Mouse (Mus musculus) neural tube, embryonic 12.5 days (tissue): ENCODE data around the gene 1190002N15Rik. TPM values are rescaled to one million over a fixed set of nuclear protein-coding genes. Genes with fewer than 3 reads are reported as not detected.

Experiments
- ATAC-seq: fragments of 200-750 bp; cut with Nextera tagmentation; 2 replicates; pipeline ENCODE4 v1.8.0; 2017; ENCODE audit warnings: low read depth, mild to moderate bottlenecking, moderate TSS enrichment, moderate library complexity; ENCODE audit not compliant: low FRiP score
- H3K27ac ChIP-seq: fragments of 300-500 bp; sonication (generic); 2 replicates; pipeline ENCODE4 v1.5.1; 2016
- H3K27me3 ChIP-seq: fragments of 300-500 bp; sonication (generic); replicated peaks from 2 replicates; pipeline ENCODE4 v1.6.1; 2016; ENCODE audit warnings: mild to moderate bottlenecking
- H3K36me3 ChIP-seq: fragments of 300-500 bp; sonication (generic); 2 replicates; pipeline ENCODE4 v1.6.1; 2016; ENCODE audit warnings: mild to moderate bottlenecking
- H3K4me1 ChIP-seq: fragments of 300-500 bp; sonication (generic); 2 replicates; pipeline ENCODE4 v1.6.1; 2016
- H3K4me2 ChIP-seq: fragments of 300-500 bp; sonication (generic); replicated peaks from 2 replicates; pipeline ENCODE4 v1.6.1; 2016; ENCODE audit warnings: mild to moderate bottlenecking
- H3K4me3 ChIP-seq: fragments of 300-500 bp; sonication (generic); 2 replicates; pipeline ENCODE4 v1.5.1; 2016
- H3K9ac ChIP-seq: fragments of 300-500 bp; sonication (generic); 2 replicates; pipeline ENCODE4 v1.6.1; 2016; ENCODE audit warnings: mild to moderate bottlenecking
- H3K9me3 ChIP-seq: fragments of 300-500 bp; sonication (generic); 2 replicates; pipeline ENCODE4 v1.6.1; 2016; ENCODE audit warnings: mild to moderate bottlenecking
- WGBS: fragments of 180-500 bp; shearing (Covaris S2); methylation state at CpG from one replicate; pipeline ENCODE4 v1.1.7; 2016; 5-methylcytosine and 5-hydroxymethylcytosine counted together
- polyA plus RNA-seq: library from polyadenylated mRNA; unstranded; fragments of >200 nt; fragmentation: Nextera tagmentation; extraction: Ambion mirVana; gene quantifications from 2 replicates; pipeline ENCODE4 v1.2.1, GENCODE M21; 2016

1190002N15Rik gene
- polyA plus RNA-seq: 27.4 and 30.4 TPM in 2 replicates

DNA sequence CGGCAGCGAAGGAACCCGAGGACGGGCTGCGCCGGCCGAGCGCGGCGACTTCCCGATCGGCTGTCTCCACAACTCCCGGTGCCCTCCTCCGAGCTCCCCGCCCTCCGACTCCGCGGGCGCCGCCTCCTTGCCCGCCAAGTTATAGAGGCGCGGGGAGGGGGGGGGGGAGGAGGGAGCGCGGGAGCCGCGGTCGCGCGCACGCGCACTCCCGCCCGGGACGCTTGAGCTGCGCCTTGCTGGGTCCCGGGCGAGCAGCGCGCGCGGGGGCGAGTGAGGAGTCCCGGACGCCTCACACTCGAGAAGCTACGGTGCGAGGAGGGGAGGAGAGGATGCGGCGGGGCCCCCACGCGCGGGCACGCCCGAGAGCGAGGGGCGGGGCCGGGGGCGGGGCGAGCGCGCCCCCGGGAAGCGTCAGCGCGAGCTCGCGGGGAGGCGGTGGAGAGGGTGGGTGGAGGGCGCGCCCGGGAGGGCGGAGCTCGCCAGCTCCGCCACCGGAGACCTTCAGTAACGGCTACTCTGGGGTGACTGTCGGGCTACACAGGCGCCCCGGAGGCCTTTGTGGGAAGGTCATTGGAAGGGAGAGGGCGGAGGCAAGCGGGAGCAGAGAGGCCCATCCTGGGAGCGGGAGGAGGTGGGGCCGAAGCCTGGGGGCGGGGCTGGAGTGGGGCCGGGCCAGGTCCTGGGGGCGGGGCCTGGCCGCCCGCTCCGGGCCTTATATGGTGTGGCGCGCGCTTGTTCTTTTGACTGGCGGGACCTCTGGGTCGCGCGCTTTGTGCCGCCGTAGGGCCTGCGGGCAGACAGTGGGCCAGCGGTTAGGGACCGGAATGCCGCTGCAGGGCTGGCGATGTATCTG, at the start of gene 1190002N15Rik:
Gene 1190002N15Rik (minus strand): TSS at position 112 of the 853 bp plus-strand sequence.
- Histone ChIP-seq H3K27ac (peak within 1 kb of the TSS; percentile 87), H3K4me2 (peak within 1 kb of the TSS; percentile 89), H3K9ac (peak within 1 kb of the TSS; percentile 80), H3K27me3 (no peaks in the 10 kb centered on the region), H3K4me1 (peaks cover 14% of the 10 kb centered on the region), H3K4me3 (peak within 1 kb of the TSS; percentile 80), H3K9me3 (no peaks in the 10 kb centered on the region), H3K36me3 (no peaks in the 10 kb centered on the region)
- peak; percentile 94 for ATAC-seq
- WGBS: under 1% methylated on average over 91 of the region's 104 CpGs

DNA sequence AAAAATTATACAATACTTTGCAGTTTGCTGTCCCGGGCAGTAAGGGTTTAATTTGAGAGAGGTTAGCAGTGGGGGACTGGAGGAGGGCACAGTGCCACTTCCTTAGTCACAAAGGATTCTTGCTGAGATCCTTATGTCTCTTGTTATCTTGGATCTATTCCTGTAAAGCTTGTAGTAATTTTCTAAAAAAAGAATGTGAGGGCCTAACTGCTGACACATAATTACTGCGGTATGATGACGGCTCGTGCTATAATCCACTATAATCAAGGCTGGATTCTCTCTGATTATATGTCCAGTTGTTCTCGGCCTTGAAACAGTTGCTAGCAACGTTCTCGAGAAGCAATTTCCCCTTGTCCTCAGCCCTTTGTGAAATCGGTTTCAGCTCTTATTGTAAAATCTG, 44.4 kb upstream of the 1190002N15Rik start:
- Histone ChIP-seq H3K9me3 (no peaks in the 10 kb centered on the region), H3K36me3 (no peaks in the 10 kb centered on the region), H3K9ac (no peak overlapping the region), H3K4me2 (no peak overlapping the region), H3K27ac (no peak overlapping the region), H3K27me3 (no peaks in the 10 kb centered on the region), H3K4me1 (no peaks in the 10 kb centered on the region), H3K4me3 (no peak overlapping the region)
- no peak for ATAC-seq
- 79% methylated on average over 8 of the region's 8 CpGs for WGBS

DNA sequence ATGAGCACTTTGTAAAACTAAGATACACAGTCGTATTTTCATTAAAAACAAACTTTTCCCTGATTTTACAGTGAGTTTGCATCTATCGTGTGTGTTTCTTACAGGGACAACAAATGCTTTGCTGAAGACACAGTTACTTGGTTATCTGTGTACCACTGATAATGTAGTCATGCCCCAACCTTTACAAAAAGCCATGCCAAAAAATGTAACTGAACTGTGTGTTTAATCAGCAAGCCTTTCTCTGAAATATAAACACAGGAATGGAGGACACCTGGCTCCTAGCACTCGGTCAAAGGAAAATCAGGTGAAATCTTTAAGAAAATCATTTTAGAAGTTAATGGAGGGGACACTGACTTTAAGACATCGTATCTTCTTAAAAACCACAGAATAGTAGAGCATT, 43.8 kb upstream of the 1190002N15Rik start:
- H3K36me3 ChIP-seq: no peaks in the 10 kb centered on the region
- H3K9ac ChIP-seq: no peak overlapping the region
- H3K4me1 ChIP-seq: no peaks in the 10 kb centered on the region
- H3K27me3 ChIP-seq: no peaks in the 10 kb centered on the region
- H3K4me3 ChIP-seq: no peak overlapping the region
- H3K9me3 ChIP-seq: no peaks in the 10 kb centered on the region
- no peak for ATAC-seq
- WGBS: 87% methylated on average over 4 of the region's 4 CpGs
- H3K4me2 ChIP-seq: no peak overlapping the region
- H3K27ac ChIP-seq: no peak overlapping the region

DNA sequence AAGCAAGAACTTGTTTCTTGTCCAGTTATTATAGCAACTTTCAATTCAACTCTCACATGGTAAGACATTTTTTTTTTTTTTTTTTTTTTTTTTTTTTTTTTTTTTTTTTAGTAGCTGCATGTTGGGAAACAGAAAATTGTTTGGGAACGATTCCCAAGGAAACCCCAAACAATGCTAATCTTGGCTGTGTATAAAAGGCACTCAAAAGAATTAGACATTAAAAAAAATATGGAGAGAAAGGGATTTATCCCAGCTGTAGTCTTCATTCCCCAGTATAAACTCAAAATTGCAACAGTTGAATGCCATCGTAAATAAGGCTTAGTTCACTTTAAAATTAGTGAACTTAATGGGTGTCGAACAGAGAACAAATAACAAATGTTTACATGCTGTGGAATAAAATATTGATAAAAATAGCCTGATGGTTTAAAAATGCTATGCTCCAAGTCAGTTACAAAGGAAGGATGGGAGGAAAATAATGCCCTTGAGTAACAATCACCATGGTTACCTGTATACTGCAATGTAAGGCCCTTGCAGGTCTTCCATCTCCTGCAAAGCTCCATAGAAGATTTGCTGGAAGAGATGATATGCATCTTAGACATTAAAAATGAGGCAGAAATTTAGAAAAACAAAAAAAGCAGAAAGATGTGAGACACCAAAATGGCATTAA, 42.3 kb upstream of the 1190002N15Rik start:
- Histone ChIP-seq H3K4me2 (no peak overlapping the region), H3K36me3 (no peaks in the 10 kb centered on the region), H3K4me3 (no peak overlapping the region), H3K4me1 (no peaks in the 10 kb centered on the region), H3K27ac (no peak overlapping the region), H3K9ac (no peak overlapping the region), H3K27me3 (no peaks in the 10 kb centered on the region), H3K9me3 (no peaks in the 10 kb centered on the region)
- no peak for ATAC-seq
- WGBS: 94% methylated on average over 3 of the region's 3 CpGs

DNA sequence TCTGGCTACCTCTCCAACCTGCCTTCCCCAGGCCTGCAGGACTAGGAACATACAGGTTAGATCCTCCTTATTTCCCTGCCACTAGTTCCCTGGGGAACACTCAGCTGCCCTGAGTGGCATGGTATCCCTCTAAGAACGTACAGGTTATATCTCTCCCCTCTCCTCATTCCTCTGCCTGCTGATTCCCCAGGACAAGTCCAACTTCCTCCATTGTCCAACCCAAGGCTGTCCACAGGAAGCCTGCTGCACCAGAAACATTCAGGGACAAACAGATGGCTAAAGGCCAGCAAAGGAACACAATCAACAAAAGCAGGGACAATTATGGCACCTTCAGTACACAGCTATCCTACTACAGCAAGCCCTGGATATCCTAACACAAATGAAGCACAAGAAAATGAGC, 33.9 kb upstream of the 1190002N15Rik start:
- ATAC-seq: no peak
- Histone ChIP-seq H3K27me3 (no peaks in the 10 kb centered on the region), H3K9ac (no peak overlapping the region), H3K4me1 (no peaks in the 10 kb centered on the region), H3K4me3 (no peak overlapping the region), H3K9me3 (no peaks in the 10 kb centered on the region), H3K27ac (no peak overlapping the region), H3K4me2 (no peak overlapping the region), H3K36me3 (no peaks in the 10 kb centered on the region)
- 70% methylated on average over 1 of the region's 1 CpGs for WGBS

DNA sequence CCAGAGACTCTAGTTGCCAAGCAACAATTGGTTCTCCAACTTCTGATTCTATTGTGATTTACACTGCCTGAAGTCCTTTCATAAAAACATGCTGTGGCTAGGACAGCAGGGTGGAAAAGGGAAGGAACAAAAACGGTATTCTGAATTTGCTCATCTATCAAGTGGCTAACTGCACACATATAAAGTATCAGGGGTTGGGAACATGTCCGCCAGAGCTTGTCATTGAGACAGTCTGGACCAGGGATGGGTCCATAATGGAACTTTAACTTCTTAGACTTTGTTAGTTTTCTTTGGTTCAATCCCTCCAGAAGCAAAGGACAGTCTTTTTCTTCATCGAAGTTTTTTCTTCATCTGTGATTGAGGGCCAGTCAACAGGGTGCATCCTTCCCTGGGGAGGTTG, 30.5 kb upstream of the 1190002N15Rik start:
- H3K27me3 ChIP-seq: no peaks in the 10 kb centered on the region
- 65% methylated on average over 3 of the region's 3 CpGs for WGBS
- no peaks in the 10 kb centered on the region for H3K4me1 ChIP-seq
- H3K36me3 ChIP-seq: no peaks in the 10 kb centered on the region
- no peak overlapping the region for H3K4me2 ChIP-seq
- no peak for ATAC-seq
- H3K27ac ChIP-seq: no peak overlapping the region
- H3K9ac ChIP-seq: no peak overlapping the region
- no peak overlapping the region for H3K4me3 ChIP-seq
- no peaks in the 10 kb centered on the region for H3K9me3 ChIP-seq

DNA sequence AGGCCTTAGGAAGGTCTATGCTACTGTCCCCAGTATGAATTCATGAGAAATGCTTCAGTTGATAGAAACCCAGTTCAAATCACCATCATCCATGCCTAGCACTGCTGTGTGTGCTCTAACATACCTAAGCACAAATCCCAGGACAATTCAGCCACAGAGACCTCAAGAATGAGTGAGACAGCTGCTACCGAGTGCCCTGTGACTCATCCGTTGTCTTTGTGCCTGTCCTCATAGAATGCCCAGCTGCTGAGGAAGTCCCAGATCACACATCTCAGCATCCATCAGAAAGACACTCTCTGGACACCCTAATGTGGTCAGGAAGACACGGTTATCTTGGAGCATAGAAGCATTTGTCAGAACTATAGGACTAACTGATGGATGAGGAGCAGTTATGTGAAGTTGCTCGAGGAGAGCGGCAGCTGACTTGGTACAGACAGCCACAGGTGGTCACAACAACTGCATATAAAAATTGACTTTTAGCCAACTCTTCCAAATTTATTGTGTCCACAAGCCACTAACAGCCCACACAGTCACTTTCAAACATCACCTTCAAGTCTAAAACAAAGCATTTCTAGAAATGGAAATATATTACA, 29.9 kb upstream of the 1190002N15Rik start:
- ATAC-seq: no peak
- H3K27ac ChIP-seq: no peak overlapping the region
- H3K4me1 ChIP-seq: no peaks in the 10 kb centered on the region
- no peak overlapping the region for H3K4me3 ChIP-seq
- H3K9ac ChIP-seq: no peak overlapping the region
- 61% methylated on average over 5 of the region's 5 CpGs for WGBS
- no peak overlapping the region for H3K4me2 ChIP-seq
- H3K27me3 ChIP-seq: no peaks in the 10 kb centered on the region
- H3K9me3 ChIP-seq: no peaks in the 10 kb centered on the region
- H3K36me3 ChIP-seq: no peaks in the 10 kb centered on the region

DNA sequence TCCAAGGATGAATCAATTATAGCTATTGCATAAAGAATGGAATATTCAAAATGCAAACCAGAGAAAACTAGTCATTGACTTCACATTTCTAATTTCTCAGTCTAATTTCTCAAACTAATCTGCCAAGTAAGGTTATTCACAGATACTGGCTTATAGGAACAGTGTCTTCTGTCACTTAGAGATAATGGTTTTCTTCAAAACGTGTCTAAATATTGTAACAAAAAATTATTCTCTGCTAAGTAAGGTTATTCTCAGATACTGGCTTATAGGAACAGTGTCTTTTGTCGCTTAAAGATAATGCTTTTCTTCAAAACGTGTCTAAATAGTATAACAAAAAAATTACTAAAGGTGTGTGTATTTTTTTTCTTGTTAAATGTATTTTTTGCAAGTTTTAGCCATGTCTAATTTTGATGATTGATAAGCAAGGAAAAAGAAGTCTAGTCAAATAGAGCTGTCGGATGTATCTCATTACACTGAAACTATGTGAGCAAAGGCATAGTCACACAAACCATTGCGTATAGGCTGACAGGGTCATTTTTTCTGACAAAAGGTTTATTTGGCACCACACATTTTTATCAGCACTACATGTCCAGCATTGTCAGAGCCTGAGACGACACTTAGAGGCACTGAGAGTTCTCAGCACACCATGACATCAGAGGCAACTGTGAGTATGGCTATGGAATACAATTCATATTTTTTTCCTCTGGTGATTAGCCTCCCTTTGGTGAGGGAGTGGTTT, 19.1 kb upstream of the 1190002N15Rik start:
- WGBS: 81% methylated on average over 6 of the region's 6 CpGs
- no peak overlapping the region for H3K4me2 ChIP-seq
- no peak overlapping the region for H3K4me3 ChIP-seq
- H3K27ac ChIP-seq: no peak overlapping the region
- H3K9ac ChIP-seq: no peak overlapping the region
- H3K36me3 ChIP-seq: no peaks in the 10 kb centered on the region
- ATAC-seq: no peak
- no peaks in the 10 kb centered on the region for H3K4me1 ChIP-seq
- no peaks in the 10 kb centered on the region for H3K27me3 ChIP-seq
- H3K9me3 ChIP-seq: no peaks in the 10 kb centered on the region

DNA sequence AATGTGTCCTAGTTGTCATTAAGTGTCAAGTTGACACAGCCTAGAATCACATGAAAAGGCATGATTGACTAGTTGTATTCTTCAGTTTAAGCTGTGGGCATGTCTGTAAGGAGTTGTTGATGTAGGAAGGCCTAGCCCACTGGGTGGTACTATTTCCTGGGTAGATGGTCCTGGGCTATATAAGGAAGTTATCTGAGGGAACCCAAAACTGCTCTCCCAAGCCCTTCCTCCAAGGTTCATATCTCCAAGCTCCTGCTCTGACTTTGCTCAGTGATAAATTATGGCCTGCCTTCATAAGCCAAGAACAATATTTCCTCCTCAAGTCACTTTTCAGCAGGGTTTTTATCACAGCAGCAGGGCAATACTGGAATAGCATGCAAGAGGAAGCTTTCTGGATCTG, 18.4 kb upstream of the 1190002N15Rik start:
- no peaks in the 10 kb centered on the region for H3K27me3 ChIP-seq
- H3K4me2 ChIP-seq: no peak overlapping the region
- no peak overlapping the region for H3K9ac ChIP-seq
- H3K27ac ChIP-seq: no peak overlapping the region
- H3K4me3 ChIP-seq: no peak overlapping the region
- ATAC-seq: no peak
- H3K4me1 ChIP-seq: no peaks in the 10 kb centered on the region
- H3K36me3 ChIP-seq: no peaks in the 10 kb centered on the region
- H3K9me3 ChIP-seq: no peaks in the 10 kb centered on the region

DNA sequence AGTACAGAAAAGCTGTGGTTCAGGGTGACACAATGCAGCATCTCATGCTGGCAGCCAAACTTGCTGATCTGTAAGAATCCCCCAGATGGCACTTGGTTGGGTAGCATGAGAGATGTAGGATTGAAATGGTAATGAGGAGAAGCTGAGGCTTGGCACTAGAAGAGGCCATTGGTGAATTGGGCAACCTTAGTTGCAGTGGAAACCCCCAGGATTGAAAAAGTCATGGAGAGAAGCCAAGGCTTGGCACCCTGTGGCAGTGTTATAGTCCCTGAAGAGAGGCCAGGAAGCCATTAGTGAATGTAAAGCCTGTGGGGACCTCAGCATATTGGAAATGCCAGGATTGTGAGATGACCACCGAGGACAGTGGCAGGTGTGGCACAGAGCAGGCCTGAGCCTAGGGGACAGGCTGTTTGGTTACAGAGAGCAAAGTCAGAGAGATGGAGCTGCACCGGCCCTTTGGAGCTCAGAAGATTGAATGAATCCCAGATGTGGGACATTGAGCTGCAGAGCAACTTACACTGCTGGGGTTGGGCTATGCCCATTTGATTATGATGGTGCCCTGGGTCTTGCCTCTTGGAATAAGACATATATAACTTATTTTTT, 12.7 kb upstream of the 1190002N15Rik start:
- Histone ChIP-seq H3K4me3 (no peak overlapping the region), H3K36me3 (no peaks in the 10 kb centered on the region), H3K9ac (no peak overlapping the region), H3K4me1 (no peaks in the 10 kb centered on the region), H3K27ac (no peak overlapping the region), H3K9me3 (no peaks in the 10 kb centered on the region), H3K27me3 (no peaks in the 10 kb centered on the region), H3K4me2 (no peak overlapping the region)
- ATAC-seq: no peak
- 89% methylated on average over 2 of the region's 2 CpGs for WGBS

DNA sequence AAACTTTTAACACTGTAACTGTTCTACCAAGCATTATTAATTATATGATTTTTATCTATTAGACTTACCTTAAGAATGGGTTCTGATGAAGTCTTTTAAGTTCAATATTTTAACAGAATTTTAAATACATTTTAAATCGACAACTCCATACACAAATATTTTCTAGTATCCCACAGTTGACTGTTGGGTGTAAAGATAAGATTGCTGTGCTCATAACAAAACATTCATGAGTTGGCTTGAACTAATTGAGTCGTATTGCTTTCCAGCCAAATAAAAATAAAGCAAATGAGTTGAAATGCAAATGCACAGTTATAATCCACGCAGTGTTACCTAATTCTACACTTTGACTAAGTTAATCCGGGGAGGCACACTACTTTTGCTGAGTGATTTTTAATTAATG, 6.0 kb upstream of the 1190002N15Rik start:
- no peak overlapping the region for H3K4me2 ChIP-seq
- WGBS: 91% methylated on average over 4 of the region's 4 CpGs
- no peaks in the 10 kb centered on the region for H3K9me3 ChIP-seq
- no peak overlapping the region for H3K27ac ChIP-seq
- H3K36me3 ChIP-seq: no peaks in the 10 kb centered on the region
- H3K27me3 ChIP-seq: no peaks in the 10 kb centered on the region
- ATAC-seq: no peak
- H3K4me1 ChIP-seq: no peaks in the 10 kb centered on the region
- H3K9ac ChIP-seq: no peak overlapping the region
- H3K4me3 ChIP-seq: no peak overlapping the region
